Mouse (Mus musculus) midbrain, embryonic 12.5 days (tissue): ENCODE results near the gene Fndc3a. TPM values are rescaled to one million over a fixed set of nuclear protein-coding genes. Genes with fewer than 3 reads are reported as not detected.

Experiments used
- ATAC-seq: fragments of 200-750 bp; cut with Nextera tagmentation; 2 replicates; pipeline ENCODE4 v1.8.0; 2017; ENCODE audit warnings: low read depth, moderate TSS enrichment, moderate library complexity; ENCODE audit not compliant: low FRiP score
- H3K27ac ChIP-seq: fragments of 300-500 bp; sonication (generic); replicated peaks from 2 replicates; pipeline ENCODE4 v1.5.1; 2016; ENCODE audit warnings: mild to moderate bottlenecking
- H3K27me3 ChIP-seq: fragments of 300-500 bp; sonication (generic); 2 replicates; pipeline ENCODE4 v1.6.1; 2016; ENCODE audit warnings: mild to moderate bottlenecking
- H3K36me3 ChIP-seq: fragments of 300-500 bp; sonication (generic); 2 replicates; pipeline ENCODE4 v1.6.1; 2016
- H3K4me1 ChIP-seq: fragments of 300-500 bp; sonication (generic); 2 replicates; pipeline ENCODE4 v1.6.1; 2016
- H3K4me2 ChIP-seq: fragments of 300-500 bp; sonication (generic); replicated peaks from 2 replicates; pipeline ENCODE4 v1.6.1; 2016; ENCODE audit warnings: mild to moderate bottlenecking, moderate library complexity
- H3K4me3 ChIP-seq: fragments of 300-500 bp; sonication (generic); 2 replicates; pipeline ENCODE4 v1.5.1; 2016; ENCODE audit warnings: mild to moderate bottlenecking
- H3K9ac ChIP-seq: fragments of 300-500 bp; sonication (generic); replicated peaks from 2 replicates; pipeline ENCODE4 v1.6.1; 2016; ENCODE audit warnings: mild to moderate bottlenecking, moderate library complexity
- H3K9me3 ChIP-seq: fragments of 300-500 bp; sonication (generic); 2 replicates; pipeline ENCODE4 v1.6.1; 2016; ENCODE audit warnings: mild to moderate bottlenecking
- WGBS: fragments of 180-500 bp; shearing (Covaris S2); methylation state at CpG from one replicate; pipeline ENCODE4 v1.1.7; 2016; 5-methylcytosine and 5-hydroxymethylcytosine counted together
- polyA plus RNA-seq: library from polyadenylated mRNA; unstranded; fragments of >200 nt; fragmentation: Nextera tagmentation; extraction: Ambion mirVana; gene quantifications from 2 replicates; pipeline ENCODE4 v1.2.1, GENCODE M21; 2016

Gene Fndc3a
- polyA plus RNA-seq: 43.5 and 47.9 TPM in 2 replicates

DNA sequence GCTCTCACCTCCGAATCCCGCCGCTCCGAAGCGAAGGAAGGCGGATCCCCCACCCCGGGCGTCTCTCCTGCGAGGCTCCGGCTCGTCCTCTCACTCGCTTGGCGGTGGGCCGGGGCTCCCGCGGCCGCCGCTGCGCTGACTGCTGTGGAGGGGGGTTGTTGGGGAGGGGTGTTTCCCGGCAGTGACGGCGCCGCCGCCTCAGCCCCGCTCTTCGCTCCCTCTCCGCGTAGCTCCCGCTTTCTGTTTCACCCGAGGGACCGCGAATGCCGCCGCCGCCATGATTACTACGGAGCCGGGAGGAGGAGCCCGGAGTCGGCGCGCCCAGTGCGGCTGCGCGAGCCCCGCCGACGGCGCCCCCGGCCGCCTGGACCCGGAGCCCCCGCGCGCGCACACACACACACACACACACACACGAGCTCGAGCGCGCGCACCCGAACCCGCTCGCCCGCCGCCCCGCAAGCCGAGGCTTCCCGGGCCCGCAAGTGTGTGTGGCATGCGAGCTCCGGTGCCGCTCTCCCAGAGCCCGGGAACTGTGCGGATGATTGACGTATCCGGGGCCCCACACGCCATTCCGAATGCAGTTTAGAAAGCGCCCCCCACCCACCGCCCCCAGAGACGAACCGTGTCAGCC is at the start of gene Fndc3a:
Gene Fndc3a (minus strand): TSS at position 294 of the 631 bp plus-strand sequence.
- Histone ChIP-seq H3K4me3 (peak within 1 kb of the TSS; percentile 89), H3K4me2 (peak within 1 kb of the TSS; percentile 85), H3K27me3 (peaks cover 14% of the 10 kb centered on the region; the same call in 1 of the 2 replicates), H3K4me1 (peaks cover 11% of the 10 kb centered on the region; the same call in 1 of the 2 replicates), H3K9me3 (no peaks in the 10 kb centered on the region), H3K36me3 (no peaks in the 10 kb centered on the region), H3K27ac (peak within 1 kb of the TSS; percentile 90), H3K9ac (peak within 1 kb of the TSS; percentile 86)
- WGBS: under 1% methylated on average over 76 of the region's 82 CpGs
- peak; percentile 93 for ATAC-seq

DNA sequence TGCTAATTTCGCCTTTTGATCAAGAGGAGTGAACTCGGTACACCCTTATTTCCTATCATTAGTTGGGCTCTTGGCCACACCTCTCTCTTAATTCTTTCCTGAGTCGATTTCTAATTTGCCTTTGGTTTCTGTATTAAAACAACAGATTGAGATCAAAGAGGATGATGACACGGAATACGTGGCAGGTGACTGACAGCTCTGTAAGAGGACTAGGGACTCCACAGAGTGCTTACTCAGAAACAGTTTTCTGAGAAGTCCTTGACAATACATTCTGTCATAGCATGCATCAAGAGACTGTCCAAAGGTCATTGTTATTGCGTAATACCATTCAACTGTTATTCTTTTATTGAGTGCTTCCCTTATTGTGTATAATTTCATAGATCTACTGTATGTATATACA is 43.1 kb upstream of the Fndc3a start:
- H3K9ac ChIP-seq: no peak overlapping the region
- H3K4me3 ChIP-seq: no peak overlapping the region
- no peaks in the 10 kb centered on the region for H3K27me3 ChIP-seq
- H3K4me1 ChIP-seq: no peaks in the 10 kb centered on the region
- H3K36me3 ChIP-seq: no peaks in the 10 kb centered on the region
- no peak overlapping the region for H3K27ac ChIP-seq
- no peak for ATAC-seq
- no peaks in the 10 kb centered on the region; the same call in 1 of the 2 replicates for H3K9me3 ChIP-seq
- H3K4me2 ChIP-seq: no peak overlapping the region
- WGBS: 80% methylated on average over 6 of the region's 6 CpGs

DNA sequence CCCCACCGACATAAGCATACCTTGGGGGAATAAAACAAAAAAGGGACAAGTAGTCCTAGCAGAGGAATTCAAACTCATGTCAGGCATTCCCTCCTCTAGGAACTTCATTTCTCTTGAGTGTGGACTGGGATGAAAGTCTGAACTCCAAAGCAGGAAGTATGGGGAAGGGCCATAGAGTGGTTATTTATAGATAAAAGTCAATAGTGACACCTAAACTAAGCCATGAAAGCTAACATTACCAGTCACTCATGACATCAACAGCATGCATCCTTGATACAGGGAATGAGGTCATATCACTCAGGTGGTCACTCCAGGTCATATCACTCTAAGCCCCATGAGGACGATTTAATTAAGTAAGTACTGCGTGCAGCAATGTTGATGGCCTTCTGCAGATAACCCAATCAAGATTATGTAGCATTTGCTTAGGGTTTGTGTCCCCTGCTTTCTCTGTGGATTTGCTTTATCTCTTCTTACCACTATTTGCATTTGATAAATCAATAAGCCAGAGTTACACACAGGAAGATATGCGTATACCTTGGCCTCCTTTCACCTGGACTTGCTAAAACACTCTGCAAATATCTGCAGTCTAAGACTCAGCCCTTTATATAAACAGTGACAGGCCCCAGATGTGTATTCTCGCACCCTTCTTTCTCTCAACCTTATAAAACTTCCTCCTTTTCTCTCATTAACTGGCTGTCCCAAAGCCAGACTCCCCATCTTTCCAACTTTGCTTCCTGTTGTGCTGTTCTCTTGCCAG is 40.8 kb upstream of the Fndc3a start:
- 94% methylated on average over 5 of the region's 5 CpGs for WGBS
- no peak for ATAC-seq
- H3K4me3 ChIP-seq: no peak overlapping the region
- H3K4me1 ChIP-seq: no peaks in the 10 kb centered on the region
- H3K36me3 ChIP-seq: no peaks in the 10 kb centered on the region
- H3K9ac ChIP-seq: no peak overlapping the region
- no peaks in the 10 kb centered on the region for H3K27me3 ChIP-seq
- H3K27ac ChIP-seq: no peak overlapping the region
- no peaks in the 10 kb centered on the region; the same call in 1 of the 2 replicates for H3K9me3 ChIP-seq
- H3K4me2 ChIP-seq: no peak overlapping the region

DNA sequence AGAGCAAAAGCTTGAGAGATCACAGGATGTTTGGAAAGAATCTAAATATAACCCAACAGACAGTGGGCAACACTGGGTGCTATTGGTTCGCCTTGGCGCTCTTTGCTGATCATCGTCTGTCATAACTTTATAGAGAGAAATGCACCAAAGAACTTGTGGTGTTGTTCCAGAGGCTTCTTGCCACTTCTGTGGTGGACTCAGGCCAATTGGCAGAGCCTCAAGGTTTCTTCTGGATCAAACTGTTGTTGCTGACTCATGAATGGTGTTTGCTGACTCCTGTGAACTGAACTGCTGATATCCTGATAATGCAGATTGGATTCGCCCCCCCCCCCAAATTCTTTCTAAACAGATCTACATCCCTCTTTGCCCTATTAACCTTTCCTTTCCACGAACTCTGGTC is 38.5 kb upstream of the Fndc3a start:
- H3K9ac ChIP-seq: no peak overlapping the region
- WGBS: 93% methylated on average over 5 of the region's 5 CpGs
- ATAC-seq: no peak

DNA sequence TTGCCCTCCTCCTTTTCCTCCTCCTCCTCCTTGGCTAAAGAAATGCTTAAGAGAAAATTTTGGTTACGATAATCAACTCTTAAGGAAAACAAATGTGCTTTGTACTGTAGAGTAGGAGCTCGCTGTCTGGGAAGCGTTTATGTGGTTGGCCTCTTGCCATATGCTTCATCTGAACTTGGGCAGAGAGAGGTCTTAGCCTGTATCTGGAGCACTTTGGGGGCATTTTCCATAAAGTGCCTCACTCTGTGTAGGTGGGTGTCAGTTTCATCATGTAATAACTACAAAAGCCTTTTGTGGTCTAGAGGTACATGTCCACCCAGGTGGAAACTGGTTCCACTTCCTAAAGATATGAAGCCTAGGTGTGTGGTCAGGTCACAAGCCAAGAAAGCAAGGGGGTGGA is 31.9 kb upstream of the Fndc3a start:
- ATAC-seq: no peak
- Histone ChIP-seq H3K4me1 (no peaks in the 10 kb centered on the region), H3K27ac (no peak overlapping the region), H3K9me3 (no peaks in the 10 kb centered on the region), H3K27me3 (no peaks in the 10 kb centered on the region), H3K9ac (no peak overlapping the region), H3K36me3 (no peaks in the 10 kb centered on the region), H3K4me3 (no peak overlapping the region), H3K4me2 (no peak overlapping the region)
- WGBS: 86% methylated on average over 3 of the region's 3 CpGs

More for the DNA sequence above, 38.5 kb upstream of the Fndc3a start:
- Histone ChIP-seq H3K9me3 (no peaks in the 10 kb centered on the region; the same call in 1 of the 2 replicates), H3K27ac (no peak overlapping the region), H3K4me2 (no peak overlapping the region), H3K36me3 (no peaks in the 10 kb centered on the region), H3K4me3 (no peak overlapping the region), H3K27me3 (no peaks in the 10 kb centered on the region), H3K4me1 (no peaks in the 10 kb centered on the region)

DNA sequence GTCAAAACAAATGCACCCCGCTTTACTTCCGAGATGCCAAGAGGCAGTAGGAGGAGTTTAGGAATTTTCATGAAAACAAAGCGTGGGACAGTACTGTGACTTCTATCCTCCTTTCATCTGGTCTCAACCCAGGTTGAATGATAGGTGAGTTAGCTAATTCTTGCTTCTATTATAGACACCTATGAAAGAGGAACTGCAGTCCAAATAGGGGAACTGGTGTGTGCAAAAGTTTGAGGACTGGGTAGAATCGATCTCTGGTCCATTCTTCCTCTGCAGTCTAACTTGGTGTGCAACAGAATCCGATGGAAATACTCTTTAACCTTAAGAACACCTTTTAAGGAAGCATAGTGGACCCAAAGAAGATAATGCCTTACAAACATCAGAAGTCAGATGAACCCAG is 30.5 kb upstream of the Fndc3a start:
- H3K4me1 ChIP-seq: no peaks in the 10 kb centered on the region
- no peak overlapping the region for H3K4me2 ChIP-seq
- no peaks in the 10 kb centered on the region for H3K36me3 ChIP-seq
- no peaks in the 10 kb centered on the region for H3K9me3 ChIP-seq
- H3K27ac ChIP-seq: no peak overlapping the region
- H3K9ac ChIP-seq: no peak overlapping the region
- ATAC-seq: no peak
- H3K27me3 ChIP-seq: no peaks in the 10 kb centered on the region
- WGBS: 84% methylated on average over 5 of the region's 5 CpGs
- H3K4me3 ChIP-seq: no peak overlapping the region

DNA sequence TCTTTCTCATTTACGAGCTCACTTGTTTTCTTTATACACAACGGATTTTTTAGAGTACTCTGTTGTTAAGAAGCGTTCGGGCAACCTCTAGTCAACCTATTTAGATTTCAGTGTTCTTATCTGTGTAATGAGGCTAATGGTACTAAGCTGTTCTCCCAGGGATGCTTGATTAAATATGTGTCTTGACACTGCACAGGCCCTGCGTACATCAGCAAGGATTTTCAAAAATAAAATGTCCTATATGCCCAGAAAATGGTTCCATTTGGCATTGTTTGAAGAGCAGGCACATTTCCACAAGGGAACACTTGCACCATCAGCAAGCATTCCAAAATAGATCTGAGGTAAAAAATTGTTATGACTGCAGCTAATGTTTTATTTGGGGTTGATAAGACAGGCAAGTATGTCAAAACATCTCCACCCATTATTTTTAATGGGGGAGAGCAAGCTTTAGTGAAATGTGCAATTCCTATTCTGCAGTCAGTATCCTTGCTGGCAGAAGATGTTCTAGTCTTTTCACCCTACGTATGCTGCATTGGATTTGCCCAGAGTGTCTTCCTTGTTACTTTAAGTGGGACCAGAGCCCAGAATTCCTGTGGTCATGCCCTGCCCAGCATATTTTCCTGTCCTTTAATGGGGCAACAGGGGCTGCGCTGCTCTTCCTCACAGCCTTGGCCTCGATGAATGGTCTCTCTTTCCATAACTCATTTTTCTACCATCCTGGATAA is 29.8 kb upstream of the Fndc3a start:
- Histone ChIP-seq H3K27ac (no peak overlapping the region), H3K9ac (no peak overlapping the region), H3K4me3 (no peak overlapping the region), H3K9me3 (no peaks in the 10 kb centered on the region), H3K4me1 (no peaks in the 10 kb centered on the region), H3K4me2 (no peak overlapping the region), H3K27me3 (no peaks in the 10 kb centered on the region), H3K36me3 (no peaks in the 10 kb centered on the region)
- ATAC-seq: no peak
- WGBS: 74% methylated on average over 8 of the region's 8 CpGs

DNA sequence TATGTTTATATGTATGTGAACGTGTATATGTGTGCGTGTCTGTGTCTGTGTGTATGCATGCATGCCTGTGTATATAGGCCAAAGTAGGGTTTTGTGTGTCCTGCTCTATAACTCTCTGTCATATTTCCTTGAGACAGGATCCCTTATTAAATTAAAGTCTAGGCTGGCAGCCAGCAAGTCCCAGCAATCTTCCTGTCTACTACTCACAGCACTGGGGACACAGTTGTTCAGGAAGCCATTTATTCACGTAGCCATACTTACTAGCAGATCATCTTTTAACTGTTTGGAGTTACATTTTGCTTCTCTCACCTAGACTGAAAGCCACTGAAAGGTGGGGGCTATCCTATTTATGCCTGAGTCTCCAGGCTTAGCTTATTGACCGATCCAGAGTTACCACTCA is 29.0 kb upstream of the Fndc3a start:
- Histone ChIP-seq H3K4me1 (no peaks in the 10 kb centered on the region), H3K27ac (no peak overlapping the region), H3K36me3 (no peaks in the 10 kb centered on the region), H3K9me3 (no peaks in the 10 kb centered on the region), H3K9ac (no peak overlapping the region), H3K4me3 (no peak overlapping the region), H3K27me3 (no peaks in the 10 kb centered on the region), H3K4me2 (no peak overlapping the region)
- no peak for ATAC-seq
- WGBS: 91% methylated on average over 4 of the region's 4 CpGs

DNA sequence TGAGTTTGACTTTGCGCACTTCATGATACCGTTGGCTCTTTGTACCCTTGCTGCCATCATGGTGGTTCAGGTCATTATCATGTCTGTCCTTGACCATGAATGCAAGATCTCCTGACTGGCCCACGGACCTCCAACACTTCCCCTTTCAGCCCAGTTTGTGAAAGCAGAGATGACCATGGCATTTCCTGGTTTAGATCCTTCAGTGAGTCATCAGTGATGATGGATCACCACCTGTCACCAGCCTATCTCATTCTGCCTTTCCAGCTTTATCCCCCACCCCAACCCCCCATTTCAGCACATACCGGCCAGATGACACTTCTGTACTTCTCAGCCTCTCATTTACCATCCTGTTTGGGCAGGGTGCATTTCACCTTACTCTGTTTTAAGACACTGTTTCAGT is 28.4 kb upstream of the Fndc3a start:
- no peaks in the 10 kb centered on the region for H3K27me3 ChIP-seq
- no peaks in the 10 kb centered on the region for H3K36me3 ChIP-seq
- H3K4me3 ChIP-seq: no peak overlapping the region
- H3K4me1 ChIP-seq: no peaks in the 10 kb centered on the region
- H3K9ac ChIP-seq: no peak overlapping the region
- 81% methylated on average over 4 of the region's 4 CpGs for WGBS
- no peak overlapping the region for H3K4me2 ChIP-seq
- no peak overlapping the region for H3K27ac ChIP-seq
- no peaks in the 10 kb centered on the region for H3K9me3 ChIP-seq
- no peak for ATAC-seq

DNA sequence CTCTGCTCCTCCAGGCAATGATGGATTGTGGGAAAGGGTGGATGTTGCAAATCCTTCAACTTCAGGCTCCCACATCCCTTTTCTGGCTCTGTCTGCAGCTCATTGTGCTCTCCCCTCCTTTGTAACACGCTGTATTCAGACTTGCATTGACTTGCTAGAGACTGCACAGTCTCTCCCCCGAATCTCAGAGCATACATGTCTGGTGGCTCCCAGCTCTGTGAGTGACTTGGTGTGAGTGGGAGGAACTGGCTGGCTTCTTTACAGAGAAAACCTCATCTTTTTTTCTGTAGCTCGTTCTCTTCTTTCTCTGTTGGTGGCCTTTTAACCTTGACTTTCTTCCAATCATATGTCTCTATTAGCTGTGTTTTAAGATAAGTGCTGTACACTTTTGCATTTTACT is 16.1 kb upstream of the Fndc3a start:
- Histone ChIP-seq H3K9ac (no peak overlapping the region), H3K4me1 (no peaks in the 10 kb centered on the region), H3K9me3 (no peaks in the 10 kb centered on the region), H3K36me3 (no peaks in the 10 kb centered on the region), H3K4me2 (no peak overlapping the region), H3K27ac (no peak overlapping the region), H3K27me3 (no peaks in the 10 kb centered on the region), H3K4me3 (no peak overlapping the region)
- 66% methylated on average over 3 of the region's 3 CpGs for WGBS
- ATAC-seq: no peak

DNA sequence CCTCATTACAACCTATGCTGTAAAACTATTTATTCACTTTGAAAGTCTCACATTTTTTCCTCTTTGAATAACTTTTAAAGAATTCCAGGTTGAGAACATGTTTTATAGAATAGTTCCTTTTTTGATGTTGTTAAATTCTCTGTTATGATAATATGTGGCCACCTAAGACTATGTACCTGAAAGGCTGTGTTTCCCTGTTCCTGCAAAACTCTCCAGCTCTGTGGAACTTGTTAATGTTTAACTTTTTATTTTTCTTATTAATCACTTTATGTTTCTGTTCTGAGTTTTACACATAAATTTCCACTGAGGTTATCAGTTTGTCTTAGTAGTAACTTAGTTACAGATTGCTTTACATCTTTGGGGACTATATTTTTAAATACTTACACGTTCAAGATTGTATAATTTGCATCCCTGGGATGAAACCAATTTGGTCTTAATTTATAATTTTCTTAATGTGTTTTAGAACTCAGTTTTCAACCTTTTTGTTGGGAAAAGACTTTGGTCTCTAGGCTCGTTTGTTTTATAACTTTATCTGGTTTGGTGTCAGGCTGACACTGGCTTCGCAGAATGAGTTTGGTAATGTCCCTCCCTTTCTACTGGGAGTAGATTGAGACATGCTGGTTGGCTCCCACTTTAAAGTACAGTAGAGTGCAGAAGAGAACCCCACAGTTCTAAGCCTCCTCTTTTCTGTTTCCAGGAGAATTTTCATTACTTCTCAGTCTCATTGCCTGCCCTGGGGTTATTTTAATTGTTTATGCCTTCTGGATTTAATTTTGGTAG is 12.7 kb upstream of the Fndc3a start:
- no peaks in the 10 kb centered on the region for H3K27me3 ChIP-seq
- H3K27ac ChIP-seq: no peak overlapping the region
- no peak overlapping the region for H3K4me2 ChIP-seq
- no peak overlapping the region for H3K4me3 ChIP-seq
- WGBS: 86% methylated on average over 3 of the region's 3 CpGs
- no peaks in the 10 kb centered on the region for H3K9me3 ChIP-seq
- ATAC-seq: no peak
- H3K9ac ChIP-seq: no peak overlapping the region
- H3K4me1 ChIP-seq: no peaks in the 10 kb centered on the region
- no peaks in the 10 kb centered on the region for H3K36me3 ChIP-seq
